Mouse (Mus musculus) brain, adult 2 months (tissue): Measurements from ENCODE around the gene Eif1ad.

Source experiments
- DNase-seq: peaks from one replicate; pipeline ENCODE4 v3.0.0; 2011; ENCODE audit warnings: low read depth, low spot score

Gene Eif1ad

GRCm38 (mm10) chr19:5418750-5419466 is 52.4 kb downstream of the Eif1ad start:
- no peak for DNase-seq

- no peak for DNase-seq
Measured at GRCm38 (mm10) chr19:5419630-5420029, 53.1 kb downstream of the Eif1ad start.

DNA sequence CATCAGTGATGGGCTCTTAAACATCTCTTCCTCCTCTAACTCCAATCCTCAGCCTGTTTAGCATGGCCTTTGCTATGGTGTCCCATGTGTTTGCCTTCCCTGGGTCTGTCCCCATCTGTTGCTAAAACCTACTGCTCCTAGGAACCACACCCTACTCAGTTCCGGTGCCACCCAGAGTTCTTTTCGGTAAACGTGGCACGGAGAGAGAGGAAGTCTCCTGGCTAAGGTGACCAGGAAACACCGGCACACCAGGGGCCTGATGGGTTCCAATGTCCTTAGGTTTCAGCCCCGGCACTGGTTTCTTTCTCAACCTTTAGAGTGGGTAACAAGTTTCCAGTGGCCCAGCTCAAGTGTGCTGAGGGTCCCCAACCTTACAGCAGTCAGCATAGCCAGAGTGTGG is 54.0 kb downstream of the Eif1ad start:
- no peak for DNase-seq
